Mouse (Mus musculus) hematopoietic stem cell, adult 5-6 weeks (primary cell): Measurements from ENCODE around the gene Pde6d. TPM values are rescaled to one million over a fixed set of nuclear protein-coding genes. Genes with fewer than 3 reads are reported as not detected.
"Not testable (repeated sequence)": the region's sequence is repeated elsewhere in the genome, so short reads cannot be mapped to it uniquely, and the experiment has no call there.

Experiments used
- ATAC-seq, 2 experiments: fragments of 125-278 bp in 1 of 2; replicated peaks in 1 of 2; 2 replicates each; pipeline ENCODE4 v1.8.0; 2016 to 2017; ENCODE audit warnings: inconsistent platforms in 2 of 2, mild to moderate bottlenecking in 2 of 2, moderate number of reproducible peaks in 2 of 2, low read depth in 1 of 2, moderate TSS enrichment in 1 of 2; ENCODE audit not compliant: low FRiP score in 2 of 2, poor library complexity in 2 of 2, severe bottlenecking in 2 of 2, insufficient read depth in 1 of 2, low TSS enrichment in 1 of 2
- total RNA-seq: library from RNA; stranded (forward); fragments of 172-1452, 232-1000 nt; gene quantifications from 2 replicates; pipeline ENCODE4 v1.2.3, GENCODE M21; 2017

Pde6d gene
- total RNA-seq, 1 experiment from 2014 or later, result 11.5 TPM

GRCm38 (mm10) chr1:86515715-86516410, 66.6 kb downstream of the Pde6d start:
- ATAC-seq, result 0 out of 4 replicates have a peak, but pooled peaks of 1 of the 2 experiments have one; percentile 43

DNA sequence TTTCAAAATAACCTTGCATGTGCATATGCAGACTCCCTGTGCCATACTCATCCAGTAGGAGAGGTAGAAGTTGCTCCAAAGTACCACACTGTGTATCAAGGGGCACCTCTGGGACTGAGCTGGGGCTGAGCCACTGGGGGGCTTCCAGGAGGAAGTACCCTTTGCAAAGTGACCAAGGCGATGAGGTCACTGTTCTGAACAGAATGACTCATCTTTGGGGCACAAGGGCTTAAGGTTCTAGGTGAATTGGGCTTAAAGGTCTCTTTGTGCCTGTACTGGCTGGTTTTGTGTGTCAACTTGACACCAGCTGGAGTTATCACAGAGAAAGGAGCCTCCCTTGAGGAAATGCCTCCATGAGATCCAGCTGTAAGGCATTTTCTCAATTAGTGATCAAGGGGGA, 69.4 kb downstream of the Pde6d start:
- ATAC-seq, result not testable (repeated sequence)

GRCm38 (mm10) chr1:86512154-86512720, 70.2 kb downstream of the Pde6d start:
- no peak for ATAC-seq

- 0 out of 4 replicates have a peak, but pooled peaks of 1 of the 2 experiments have one; percentile 9 for ATAC-seq
These were observed 71.6 kb downstream of the Pde6d start for GRCm38 (mm10) chr1:86510676-86511441.

DNA sequence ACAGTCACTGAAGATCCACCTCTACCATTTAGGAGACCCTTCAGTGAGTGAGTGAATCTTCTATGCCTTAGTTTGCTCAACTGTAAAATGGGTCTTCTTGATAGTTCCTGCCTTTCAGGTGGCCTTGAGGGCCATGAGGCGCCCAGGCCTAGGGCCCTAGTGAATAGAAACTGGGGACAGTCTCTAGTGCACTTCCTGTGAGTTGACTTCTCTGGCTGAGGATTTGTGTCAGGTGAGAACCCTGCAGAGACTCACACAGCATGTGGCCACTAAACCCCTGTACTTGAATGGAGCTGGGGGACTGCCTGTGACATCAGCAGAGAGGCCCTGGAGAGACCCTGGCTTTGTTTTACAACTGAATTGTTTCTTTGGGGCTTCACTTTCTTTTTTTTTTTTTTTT, 72.2 kb downstream of the Pde6d start:
- no peak for ATAC-seq

- ATAC-seq, result peak; percentile 89 to 93
These were observed 73.0 kb downstream of the Pde6d start for GRCm38 (mm10) chr1:86509410-86509809.

- ATAC-seq, result no peak
These were observed 74.6 kb downstream of the Pde6d start for GRCm38 (mm10) chr1:86507866-86508265.

GRCm38 (mm10) chr1:86506420-86506819, 76.0 kb downstream of the Pde6d start:
- no peak for ATAC-seq

- ATAC-seq, result no peak
These were observed 77.0 kb downstream of the Pde6d start for GRCm38 (mm10) chr1:86505461-86505860.

DNA sequence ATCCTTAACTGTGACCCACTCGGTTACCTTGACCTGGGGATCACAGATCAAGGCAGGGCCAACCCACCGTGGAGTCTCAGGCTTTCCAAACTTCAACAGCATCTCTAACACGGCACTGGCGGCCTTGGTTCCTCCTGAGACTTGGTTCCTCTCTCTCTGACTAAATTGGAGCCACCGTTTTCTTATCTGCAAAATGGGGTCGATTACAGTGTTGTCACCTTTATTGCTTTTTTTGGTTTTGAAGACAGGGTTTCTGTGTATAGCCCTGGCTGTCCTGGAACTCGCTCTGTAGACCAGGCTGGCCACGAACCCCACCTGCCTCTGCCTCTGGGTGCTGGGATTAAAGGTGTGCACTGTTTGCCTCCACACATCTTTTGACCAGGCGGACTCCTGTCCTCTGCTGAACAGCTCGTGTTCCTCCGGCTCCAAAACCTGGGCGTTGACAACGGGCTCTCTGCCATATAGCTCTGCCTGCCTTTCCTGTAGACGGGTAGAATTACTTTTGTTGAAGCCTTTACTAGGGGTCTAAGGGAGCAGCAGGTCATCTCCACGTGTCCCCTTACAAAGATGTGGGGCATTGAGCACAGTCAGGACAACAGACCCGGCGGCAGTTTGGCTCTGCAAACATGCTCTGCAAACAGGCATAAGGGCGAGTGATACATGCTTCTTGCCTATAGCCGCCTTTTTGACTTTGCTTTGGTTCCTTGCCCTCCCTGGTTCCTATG, 77.6 kb downstream of the Pde6d start:
- no peak; a peak in 1 of 4 replicates for ATAC-seq

GRCm38 (mm10) chr1:86503906-86504696, 78.3 kb downstream of the Pde6d start:
- ATAC-seq, result peak; percentile 42 to 61

GRCm38 (mm10) chr1:86503165-86503747, 79.2 kb downstream of the Pde6d start:
- peak; percentile 57 to 67 for ATAC-seq

DNA sequence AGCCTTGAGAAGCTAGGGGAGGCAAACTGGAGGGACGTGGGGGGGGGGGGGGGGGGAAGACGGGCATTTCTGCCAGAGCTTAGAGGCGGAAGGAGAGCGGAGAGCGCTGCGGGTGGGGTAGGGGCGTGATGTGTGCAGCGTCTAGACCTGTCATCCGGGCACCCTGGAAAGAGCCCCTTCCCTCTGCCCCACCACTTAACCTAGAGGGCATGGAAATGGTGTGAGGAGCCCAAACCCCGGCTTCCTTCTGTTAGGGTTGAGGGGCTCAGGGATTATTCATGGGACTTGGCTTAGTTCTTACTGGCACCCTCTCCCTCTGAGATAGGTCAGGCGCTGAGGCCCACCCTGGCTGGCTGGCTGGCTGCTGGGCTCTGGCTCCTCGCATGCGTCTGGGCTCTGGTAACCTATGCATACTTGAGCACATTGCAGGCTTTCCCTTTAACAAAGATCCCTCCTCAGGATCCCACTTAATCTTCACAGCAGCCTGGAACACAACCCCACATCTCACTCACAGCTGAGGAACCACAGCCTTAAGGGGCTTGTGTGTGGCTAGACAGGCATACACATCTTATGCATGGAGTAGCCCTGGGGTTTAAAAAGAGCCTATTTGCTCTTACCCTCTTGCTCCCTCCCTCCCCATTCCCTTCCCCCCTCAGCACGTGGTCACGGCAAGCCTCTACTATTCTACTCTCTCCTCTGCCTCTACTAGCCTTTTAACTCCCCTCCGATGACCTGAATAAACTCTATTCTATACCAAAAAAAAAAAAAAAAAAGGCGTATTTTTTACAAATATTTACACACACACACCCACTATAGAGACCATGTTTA, 80.0 kb downstream of the Pde6d start:
- ATAC-seq, result no peak

GRCm38 (mm10) chr1:86501559-86501958, 80.9 kb downstream of the Pde6d start:
- peak; percentile 12 to 35; a peak in 3 of 4 replicates for ATAC-seq

DNA sequence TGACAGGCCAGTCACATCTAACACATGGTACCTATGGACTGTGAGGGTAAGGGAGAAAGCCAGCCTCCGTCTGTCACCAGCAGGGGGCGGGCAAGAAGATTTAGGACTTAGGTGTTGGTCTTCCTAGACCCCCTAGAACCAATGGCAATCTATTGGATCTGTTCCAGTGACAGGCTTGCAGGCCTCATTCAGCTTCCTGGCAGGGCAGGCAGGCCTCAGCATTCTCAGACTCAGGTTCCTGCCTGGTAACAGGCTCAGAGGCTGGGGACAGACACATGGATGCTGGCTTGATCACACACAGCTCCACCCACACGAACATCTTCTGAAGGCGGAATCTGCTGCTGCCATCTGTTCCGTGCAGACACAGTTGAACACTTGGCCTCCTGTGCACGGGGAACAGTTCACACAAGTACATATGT, 81.3 kb downstream of the Pde6d start:
- ATAC-seq, result no peak

DNA sequence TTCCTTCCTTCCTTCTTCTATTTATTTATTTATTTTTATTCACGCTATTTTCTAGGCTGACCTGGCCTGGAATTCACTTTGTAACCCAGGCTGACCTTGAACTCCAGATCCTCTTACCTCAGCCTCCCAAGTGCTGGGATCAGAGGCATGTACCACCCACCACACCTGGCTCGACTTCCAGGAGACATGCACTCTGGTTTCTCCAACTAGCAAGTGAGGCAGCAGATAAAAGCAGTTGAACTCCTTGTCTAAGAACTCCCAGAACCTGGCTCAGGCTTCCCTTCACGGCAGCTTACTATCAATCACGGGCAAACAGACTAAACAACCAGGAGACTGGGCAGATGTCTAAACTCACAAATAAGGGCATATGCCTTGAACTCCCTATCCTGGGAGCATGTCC, 81.7 kb downstream of the Pde6d start:
- ATAC-seq, result no peak
